ENCODE assay signal across 8 mouse cellular contexts in genomic region chr4:103619946-103620371, GRCm38 (mm10). TPM values are rescaled to one million over a fixed set of nuclear protein-coding genes. Genes with fewer than 3 reads are reported as not detected.
A peak's percentile ranks its signal among the peaks of the same experiment; 100 is the strongest.
DNase-seq lines count a peak whose midpoint lies in the region; ATAC-seq and TF ChIP-seq lines count a peak whose summit lies in the region.

No protein-coding gene starts in this region.

- H3K4me1 ChIP-seq in forebrain, postnatal 0 days (ENCODE audit: insufficient read depth) = no peaks in the 10 kb centered on the region

- no peak for TF ChIP-seq CTCF in forebrain, postnatal 0 days (IDR thresholded peaks at IDR 0.05; ENCODE audit: low read depth)

- WGBS in forebrain, postnatal 0 days = under 1% methylated on average over 28 of the region's 28 CpGs

- peak; percentile 2 for DNase-seq in kidney, postnatal 14 days
- DNase-seq in kidney, postnatal 25 days = no peak
- peak; percentile 71 for DNase-seq in brain, adult 2 months (ENCODE audit: low read depth, low spot score)
- DNase-seq in forebrain, postnatal 0 days = peak; percentile 47
- peak; percentile 50 to 61 for DNase-seq in left cerebral cortex, postnatal 25 days (ENCODE audit: low spot score in 2 of 2)
- DNase-seq in retina, embryonic 14.5 days (ENCODE audit: low spot score) = peak; percentile 35
- no peak for DNase-seq in thymus, postnatal 14 days

- no peak; the same call in 1 of the 2 replicates for ATAC-seq in forebrain, postnatal 0 days
- ATAC-seq in inflammation-experienced regulatory T-cells, adult 6 months = no peak

- H3K9ac ChIP-seq in forebrain, postnatal 0 days = peak overlapping the region; percentile 68

- no peaks in the 10 kb centered on the region for H3K9me3 ChIP-seq in forebrain, postnatal 0 days (ENCODE audit: low read length)

- intact Hi-C loops in left cerebral cortex, postnatal 25 days (cut with DNase I) = no loop called here

- H3K36me3 ChIP-seq in forebrain, postnatal 0 days (ENCODE audit: insufficient read depth) = no peaks in the 10 kb centered on the region

- H3K27me3 ChIP-seq in forebrain, postnatal 0 days (ENCODE audit: insufficient read depth, low read length) = no peaks in the 10 kb centered on the region; the same call in 1 of the 2 replicates

- H3K27ac ChIP-seq in forebrain, postnatal 0 days (ENCODE audit: low read depth, low read length) = peak overlapping the region; percentile 78

- H3K4me3 ChIP-seq in forebrain, postnatal 0 days (ENCODE audit: low read depth, low read length) = peak overlapping the region; percentile 55

- peak overlapping the region; percentile 64 for H3K4me2 ChIP-seq in forebrain, postnatal 0 days (ENCODE audit: low read depth)

RNA-seq across cellular contexts. Expression of gene Dab1, which starts 0.8 kb away (rescaled TPM):
- total RNA-seq in forebrain, postnatal 0 days (2014; rRNA removed) = 61.3 and 64.8 TPM in 2 replicates
- polyA plus RNA-seq in forebrain, postnatal 0 days (2015; fragmentation: Nextera tagmentation; extraction: Ambion mirVana) = 136 and 141 TPM in 2 replicates
- 100 to 1,000 TPM; 111 to 114 TPM for total RNA-seq in left cerebral cortex, postnatal 25 days (2021)
- not detected for polyA plus RNA-seq in inflammation-experienced regulatory T-cells, adult 6 months (2017; shearing (Covaris generic))

Comparison
In these comparisons a context has a peak if more than half of its experiments do, and no peak if none do; other contexts are left out.
1. DNase-seq: peak in kidney, postnatal 14 days (single experiment), brain, adult 2 months (single experiment), forebrain, postnatal 0 days (single experiment), left cerebral cortex, postnatal 25 days (2 of 2) and retina, embryonic 14.5 days (single experiment); none in kidney, postnatal 25 days (0 of 2) and thymus, postnatal 14 days (single experiment).